Mouse (Mus musculus) kidney, postnatal 0 days (tissue): ENCODE results near the gene Ubac2. TPM values are rescaled to one million over a fixed set of nuclear protein-coding genes. Genes with fewer than 3 reads are reported as not detected.

Experiments used
- ATAC-seq: fragments of 200-750 bp; cut with Nextera tagmentation; replicated peaks from 2 replicates; pipeline ENCODE4 v1.8.0; 2017; ENCODE audit warnings: low read depth, moderate number of reproducible peaks, moderate TSS enrichment, moderate library complexity; ENCODE audit not compliant: low FRiP score
- DNase-seq: peaks from one replicate; pipeline ENCODE4 v3.0.0-alpha.2; 2016; ENCODE audit warnings: low spot score
- H3K27ac ChIP-seq: fragments of 300-500 bp; sonication (generic); 2 replicates; pipeline ENCODE4 v1.5.1; 2014; ENCODE audit warnings: mild to moderate bottlenecking
- H3K27me3 ChIP-seq: fragments of 300-500 bp; sonication (generic); 2 replicates; pipeline ENCODE4 v1.6.1; 2014; ENCODE audit warnings: low read length, mixed read lengths; ENCODE audit not compliant: insufficient read depth
- H3K36me3 ChIP-seq: fragments of 300-500 bp; sonication (generic); 2 replicates; pipeline ENCODE4 v1.6.1; 2014; ENCODE audit warnings: low read length, mixed read lengths; ENCODE audit not compliant: insufficient read depth
- H3K4me1 ChIP-seq: fragments of 300-500 bp; sonication (generic); replicated peaks from 2 replicates; pipeline ENCODE4 v1.6.1; 2014; ENCODE audit warnings: antibody characterized with exemption, low read length, mixed read lengths; ENCODE audit not compliant: insufficient read depth
- H3K4me2 ChIP-seq: fragments of 300-500 bp; sonication (generic); 2 replicates; pipeline ENCODE4 v1.6.1; 2014; ENCODE audit warnings: mild to moderate bottlenecking, low read length, moderate library complexity, mixed read lengths
- H3K4me3 ChIP-seq: fragments of 300-500 bp; sonication (generic); replicated peaks from 2 replicates; pipeline ENCODE4 v1.5.1; 2014; ENCODE audit warnings: low read depth, low read length
- H3K9ac ChIP-seq: fragments of 300-500 bp; sonication (generic); 2 replicates; pipeline ENCODE4 v1.6.1; 2014; ENCODE audit warnings: low read depth, low read length
- H3K9me3 ChIP-seq: fragments of 300-500 bp; sonication (generic); replicated peaks from 2 replicates; pipeline ENCODE4 v1.6.1; 2016; ENCODE audit warnings: low read length, inconsistent platforms, mixed read lengths
- CTCF ChIP-seq: IDR thresholded peaks from 2 replicates; pipeline ENCODE4 v1.5.1; 2016; ENCODE audit warnings: antibody characterized with exemption, low read depth, mild to moderate bottlenecking, moderate library complexity
- WGBS: fragments of 180-500 bp; shearing (Covaris S2); extraction: QIAGEN DNeasy Blood & Tissue Kit; methylation state at CpG from one replicate; pipeline ENCODE4 v1.1.7; 2014; 5-methylcytosine and 5-hydroxymethylcytosine counted together
- polyA plus RNA-seq: library from polyadenylated mRNA; unstranded; fragments of >200 nt; fragmentation: Nextera tagmentation; extraction: Ambion mirVana; gene quantifications from 2 replicates; pipeline ENCODE4 v1.2.1, GENCODE M21; 2015

Ubac2 gene
- polyA plus RNA-seq, 1 experiment from 2014 or later = 70.2 TPM

- no peaks in the 10 kb centered on the region for H3K27me3 ChIP-seq
- ATAC-seq (no peak), DNase-seq (no peak)
- H3K9me3 ChIP-seq = no peaks in the 10 kb centered on the region
- H3K27ac ChIP-seq = no peak overlapping the region
- WGBS = 26% methylated on average over 4 of the region's 4 CpGs
- no peak overlapping the region for H3K4me3 ChIP-seq
- no peak overlapping the region for H3K9ac ChIP-seq
- no peak for TF ChIP-seq CTCF
- peak overlapping the region; percentile 23; the same call in 1 of the 2 replicates for H3K4me2 ChIP-seq
- peaks cover 20% of the 10 kb centered on the region for H3K4me1 ChIP-seq
- H3K36me3 ChIP-seq = no peaks in the 10 kb centered on the region
Measured at GRCm38 (mm10) chr14:121963942-121964335, 85.5 kb downstream of the Ubac2 start.

- H3K9ac ChIP-seq = no peak within 1 kb of the TSS
- no peaks in the 10 kb centered on the region for H3K36me3 ChIP-seq
- ATAC-seq (no peak), DNase-seq (no peak)
- no peak within 1 kb of the TSS for H3K27ac ChIP-seq
- H3K4me3 ChIP-seq = no peak within 1 kb of the TSS
- no peaks in the 10 kb centered on the region for H3K27me3 ChIP-seq
- WGBS = 32% methylated on average over 6 of the region's 6 CpGs
- H3K9me3 ChIP-seq = no peaks in the 10 kb centered on the region
- peaks cover 20% of the 10 kb centered on the region for H3K4me1 ChIP-seq
- no peak for TF ChIP-seq CTCF
- peak within 1 kb of the TSS; percentile 23; the same call in 1 of the 2 replicates for H3K4me2 ChIP-seq
Measured at GRCm38 (mm10) chr14:121964990-121965389, 86.6 kb downstream of the Ubac2 start, which contains the start of gene Gpr183. Gene Gpr183, minus strand, starts transcription at chr14:121965195.

- no peak overlapping the region for H3K9ac ChIP-seq
- H3K9me3 ChIP-seq = no peaks in the 10 kb centered on the region
- H3K36me3 ChIP-seq = no peaks in the 10 kb centered on the region
- no peak overlapping the region for H3K4me2 ChIP-seq
- TF ChIP-seq CTCF = no peak
- 91% methylated on average over 4 of the region's 4 CpGs for WGBS
- no peak overlapping the region for H3K4me3 ChIP-seq
- H3K27me3 ChIP-seq = no peaks in the 10 kb centered on the region
- no peak for DNase-seq
- H3K27ac ChIP-seq = no peak overlapping the region
- no peak for ATAC-seq
- H3K4me1 ChIP-seq = peaks cover 20% of the 10 kb centered on the region
Measured at GRCm38 (mm10) chr14:121965461-121965860, 87.0 kb downstream of the Ubac2 start.

- DNase-seq = no peak
Measured at GRCm38 (mm10) chr14:121967095-121967494, 88.7 kb downstream of the Ubac2 start.

GRCm38 (mm10) chr14:121970402-121970801 is 92.0 kb downstream of the Ubac2 start:
- ATAC-seq = no peak
- WGBS = 88% methylated on average over 1 of the region's 1 CpGs
- no peaks in the 10 kb centered on the region for H3K27me3 ChIP-seq

More at GRCm38 (mm10) chr14:121967095-121967494, 88.7 kb downstream of the Ubac2 start:
- ATAC-seq = no peak
- Histone ChIP-seq H3K4me1 (peaks cover 14% of the 10 kb centered on the region), H3K36me3 (no peaks in the 10 kb centered on the region), H3K4me2 (no peak overlapping the region), H3K4me3 (no peak overlapping the region), H3K27me3 (no peaks in the 10 kb centered on the region), H3K9me3 (no peaks in the 10 kb centered on the region), H3K27ac (no peak overlapping the region), H3K9ac (no peak overlapping the region)
- no peak for TF ChIP-seq CTCF
- 79% methylated on average over 4 of the region's 4 CpGs for WGBS

GRCm38 (mm10) chr14:121973114-121973513 is 94.7 kb downstream of the Ubac2 start:
- Histone ChIP-seq H3K27ac (no peak overlapping the region), H3K36me3 (0 out of 2 replicates have a peak, but pooled peaks cover 2% of the 10 kb centered on the region), H3K9me3 (no peaks in the 10 kb centered on the region), H3K4me1 (no peaks in the 10 kb centered on the region), H3K4me3 (no peak overlapping the region), H3K9ac (no peak overlapping the region), H3K4me2 (no peak overlapping the region), H3K27me3 (no peaks in the 10 kb centered on the region)
- 89% methylated on average over 10 of the region's 10 CpGs for WGBS
- DNase-seq (no peak), ATAC-seq (no peak)
- TF ChIP-seq CTCF = no peak

More at GRCm38 (mm10) chr14:121970402-121970801, 92.0 kb downstream of the Ubac2 start:
- H3K27ac ChIP-seq = no peak overlapping the region
- H3K9ac ChIP-seq = no peak overlapping the region
- H3K9me3 ChIP-seq = no peaks in the 10 kb centered on the region
- H3K4me3 ChIP-seq = no peak overlapping the region
- no peak overlapping the region for H3K4me2 ChIP-seq
- no peak for DNase-seq
- no peaks in the 10 kb centered on the region for H3K36me3 ChIP-seq
- H3K4me1 ChIP-seq = no peaks in the 10 kb centered on the region
- no peak for TF ChIP-seq CTCF

GRCm38 (mm10) chr14:121981531-121981930 is 103.1 kb downstream of the Ubac2 start:
- no peak overlapping the region for H3K4me2 ChIP-seq
- H3K4me1 ChIP-seq = peaks cover 10% of the 10 kb centered on the region
- H3K4me3 ChIP-seq = no peak overlapping the region
- no peak for TF ChIP-seq CTCF
- H3K9me3 ChIP-seq = no peaks in the 10 kb centered on the region
- H3K36me3 ChIP-seq = no peaks in the 10 kb centered on the region
- DNase-seq (no peak), ATAC-seq (no peak)
- WGBS = 75% methylated on average over 1 of the region's 1 CpGs
- no peaks in the 10 kb centered on the region for H3K27me3 ChIP-seq
- H3K27ac ChIP-seq = no peak overlapping the region
- H3K9ac ChIP-seq = no peak overlapping the region
